Mouse (Mus musculus) G1E (cell line): ENCODE measurements around the gene Cntnap5a.

ENCODE experiments used
- CTCF ChIP-seq: IDR thresholded peaks from 2 replicates; pipeline ENCODE4 v1.5.1; 2012; ENCODE audit warnings: low read depth, low read length, inconsistent platforms, mixed read lengths
- GATA1 ChIP-seq: IDR thresholded peaks from 2 replicates; pipeline ENCODE4 v1.6.1; 2012; ENCODE audit warnings: borderline replicate concordance, low read length, inconsistent platforms, mixed read lengths
- POLR2AphosphoS5 ChIP-seq: IDR thresholded peaks from 2 replicates; pipeline ENCODE4 v1.6.1; 2012; ENCODE audit warnings: low read depth, low read length, inconsistent platforms; ENCODE audit not compliant: insufficient replicate concordance
- TAL1 ChIP-seq: conservative IDR thresholded peaks from 2 replicates; pipeline ENCODE4 v1.6.1; 2012; ENCODE audit warnings: low read depth, low read length, inconsistent platforms, mixed read lengths

GRCm38 (mm10) chr1:116616272-116616671, 931.7 kb downstream of the Cntnap5a start:
- TF ChIP-seq CTCF (no peak), POLR2AphosphoS5 (no peak), GATA1 (no peak), TAL1 (no peak)
